ENCODE assay signal across 17 mouse cellular contexts in the genomic region with DNA sequence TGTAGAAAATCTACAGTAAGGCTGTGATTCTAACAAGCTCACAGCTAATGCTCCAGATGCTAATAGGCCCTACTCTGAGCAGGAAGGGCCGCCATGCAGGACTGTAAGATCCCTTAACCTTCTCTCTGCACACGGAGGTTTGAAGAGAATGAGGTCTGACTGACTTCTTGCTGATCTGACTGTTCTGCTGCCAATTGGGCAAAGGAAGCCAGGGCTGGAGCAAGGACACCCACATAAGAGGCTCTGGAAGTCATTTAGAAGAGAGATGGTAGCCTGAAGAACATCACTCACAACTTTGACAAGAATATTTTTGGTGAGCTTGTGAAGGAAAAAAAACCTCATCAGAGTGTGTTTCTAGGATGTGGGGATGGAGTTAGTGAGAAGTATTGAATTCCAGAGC. TPM values are rescaled to one million over a fixed set of nuclear protein-coding genes. Genes with fewer than 3 reads are reported as not detected.
A peak's percentile ranks its signal among the peaks of the same experiment; 100 is the strongest.
DNase-seq lines count a peak whose midpoint lies in the region; ATAC-seq lines count a peak whose summit lies in the region.
"Had no signal": no experiment of that assay in that cellular context is flagged by ENCODE, and none has a peak within 500 bp of the region (broad histone marks: within the 10 kb centered on the region; RNA-seq: fewer than 3 reads in every experiment).

No protein-coding gene starts in this region.

- 29% methylated on average over 2 of the region's 2 CpGs for WGBS in heart, embryonic 16.5 days

- no peaks in the 10 kb centered on the region for H3K27me3 ChIP-seq in heart, embryonic 16.5 days (ENCODE audit: control insufficient read depth, insufficient read depth, low read length)
- H3K27me3 ChIP-seq: megakaryocyte, embryonic 14.5 days; neural tube, embryonic 15.5 days had no signal

- no peaks in the 10 kb centered on the region for H3K9me3 ChIP-seq in heart, embryonic 16.5 days (replicated peaks; ENCODE audit: control insufficient read depth, low read length)
- H3K9me3 ChIP-seq: megakaryocyte, embryonic 14.5 days; neural tube, embryonic 15.5 days had no signal

- no peak for DNase-seq in frontal cortex, postnatal 25 days (ENCODE audit: low spot score in 2 of 2)
- no peak for DNase-seq in heart, postnatal 25 days (ENCODE audit: low spot score)
- peak; percentile 4 for DNase-seq in NIH3T3 (ENCODE audit: low read depth)
- peak; percentile 25 for DNase-seq in gastrocnemius, postnatal 14 days
- DNase-seq in layer of hippocampus, postnatal 14 days (ENCODE audit: low spot score in 2 of 2), result no peak
- DNase-seq in urinary bladder, adult 18-20 months (ENCODE audit: low spot score in 2 of 2), result no peak
- DNase-seq: B cell, adult 2 months; cerebellum, adult 2 months; kidney, adult 8-10 months; right cerebral cortex, adult 18-20 months had no signal

- peak; percentile 75; the same call in 1 of the 2 replicates for ATAC-seq in frontal cortex, adult (ENCODE audit: low TSS enrichment)
- ATAC-seq in heart, embryonic 16.5 days (replicated peaks; ENCODE audit: extremely low read depth, insufficient read depth, low FRiP score), result no peak
- ATAC-seq: forebrain, embryonic 14.5 days; hindbrain, embryonic 16.5 days had no signal

- H3K4me1 ChIP-seq in heart, embryonic 16.5 days (ENCODE audit: control insufficient read depth, insufficient read depth, low read length), result peaks cover 31% of the 10 kb centered on the region

- H3K9ac ChIP-seq in heart, embryonic 16.5 days (ENCODE audit: low read length), result no peak overlapping the region
- H3K9ac ChIP-seq: neural tube, embryonic 15.5 days had no signal

- peaks cover 20% of the 10 kb centered on the region for H3K36me3 ChIP-seq in heart, embryonic 16.5 days (ENCODE audit: control insufficient read depth, insufficient read depth)

- intact Hi-C loops in heart, postnatal 25 days (cut with DNase I), result loop anchor here (5.0 kb wide), 1 partner anchor 33 kb away; no protein-coding TSS in a partner anchor
- intact Hi-C loops in gastrocnemius, postnatal 14 days (cut with DNase I; ENCODE audit: low total_unique reads), result no loop called here

- no peak overlapping the region for H3K4me3 ChIP-seq in heart, embryonic 16.5 days (ENCODE audit: low read length)
- H3K4me3 ChIP-seq: megakaryocyte, embryonic 14.5 days; neural tube, embryonic 15.5 days had no signal

- H3K4me2 ChIP-seq in heart, embryonic 16.5 days (ENCODE audit: low read depth, low read length), result no peak overlapping the region
- H3K4me2 ChIP-seq: liver, embryonic 11.5 days; neural tube, embryonic 15.5 days had no signal

- H3K27ac ChIP-seq in heart, embryonic 16.5 days (ENCODE audit: low read length), result peak overlapping the region; percentile 47
- H3K27ac ChIP-seq: neural tube, embryonic 15.5 days had no signal

RNA-seq across cellular contexts. Expression of gene Hmg20a, which starts 51.2 kb away (rescaled TPM):
- 54.1 and 54.6 TPM in 2 replicates for polyA plus RNA-seq in heart, embryonic 16.5 days (2015; fragmentation: Nextera tagmentation; extraction: Ambion mirVana)
- total RNA-seq in heart, postnatal 25 days (2021), result 10 to 100 TPM; 20.0 to 24.2 TPM
- 10 to 100 TPM; 16.6 to 18.2 TPM for total RNA-seq in gastrocnemius, postnatal 14 days (2021)
- total RNA-seq in layer of hippocampus, postnatal 14 days (2021), result 10 to 100 TPM; 62.8 to 64.4 TPM

RNA-seq across cellular contexts. Expression of gene Peak1, which starts 51.8 kb away (rescaled TPM):
- polyA plus RNA-seq in heart, embryonic 16.5 days (2015; fragmentation: Nextera tagmentation; extraction: Ambion mirVana), result 12.8 and 14.8 TPM in 2 replicates
- total RNA-seq in heart, postnatal 25 days (2021), result 10 to 100 TPM; 35.1 to 38.0 TPM
- 10 to 100 TPM; 17.1 to 18.3 TPM for total RNA-seq in gastrocnemius, postnatal 14 days (2021)
- total RNA-seq in layer of hippocampus, postnatal 14 days (2021), result 10 to 100 TPM; 47.4 to 50.1 TPM

Comparison
In these comparisons a context has a peak if more than half of its experiments do, and no peak if none do; other contexts are left out.
1. DNase-seq: peak in NIH3T3 (single experiment) and gastrocnemius, postnatal 14 days (single experiment); none in frontal cortex, postnatal 25 days (0 of 2), heart, postnatal 25 days (single experiment), layer of hippocampus, postnatal 14 days (0 of 2) and urinary bladder, adult 18-20 months (0 of 2).